Mouse (Mus musculus): ENCODE measurements at regions not wholly inside any gene's neighbourhood (a gene's known extent, or its start where the extent isn't known, plus 50 kb on each side); places are given as distances from the start of the nearest gene placed in this dataset.

- Histone ChIP-seq H3K9me3 (ENCODE audit: control insufficient read depth, low read length) (no peaks in the 10 kb centered on the region), H3K4me1 (replicated peaks; ENCODE audit: control insufficient read depth, insufficient read depth, low read length) (peaks cover 3% of the 10 kb centered on the region), H3K27ac (ENCODE audit: low read length) (no peak overlapping the region), H3K4me3 (replicated peaks; ENCODE audit: low read length) (no peak overlapping the region), H3K27me3 (replicated peaks; ENCODE audit: control insufficient read depth, insufficient read depth, low read length) (no peaks in the 10 kb centered on the region), H3K4me2 (ENCODE audit: low read length) (no peak overlapping the region), H3K9ac (replicated peaks; ENCODE audit: low read depth, low read length) (no peak overlapping the region), H3K36me3 (ENCODE audit: control insufficient read depth, insufficient read depth) (no peaks in the 10 kb centered on the region)
- 80% methylated on average over 3 of the region's 3 CpGs for WGBS
- ATAC-seq = no peak
These were observed 451.9 kb downstream of the Ate1 start for GRCm38 (mm10) chr7:130068316-130068715.

DNA sequence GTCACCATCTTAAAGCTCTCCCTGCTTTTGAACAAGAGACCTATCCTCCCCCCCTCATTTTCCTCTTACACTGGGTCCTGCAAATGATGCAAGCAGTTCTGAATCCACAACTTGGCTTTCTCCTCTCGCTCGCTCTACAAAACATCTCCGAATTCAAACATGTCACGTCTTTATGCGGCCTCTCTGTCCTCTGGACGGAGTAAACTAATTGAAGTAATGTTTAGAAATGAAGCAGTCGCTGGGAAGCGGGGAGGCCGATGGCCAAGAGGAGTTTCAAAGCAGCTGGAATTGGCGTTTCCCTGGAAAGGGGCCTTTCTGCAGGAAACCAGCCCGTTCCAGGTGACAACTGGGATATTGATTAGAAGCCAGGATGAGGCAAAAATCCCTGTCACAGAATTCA lies 446.8 kb downstream of the Ate1 start:
- H3K4me2 ChIP-seq (ENCODE audit: low read length) = peak overlapping the region; percentile 61
- WGBS = 45% methylated on average over 11 of the region's 11 CpGs
- 0 out of 2 replicates have a peak, but pooled peaks cover 3% of the 10 kb centered on the region for H3K27me3 ChIP-seq (replicated peaks; ENCODE audit: control insufficient read depth, insufficient read depth, low read length)
- H3K4me3 ChIP-seq (replicated peaks; ENCODE audit: low read length) = peak overlapping the region; percentile 27
- H3K4me1 ChIP-seq (replicated peaks; ENCODE audit: control insufficient read depth, insufficient read depth, low read length) = peaks cover 11% of the 10 kb centered on the region
- no peaks in the 10 kb centered on the region for H3K9me3 ChIP-seq (ENCODE audit: control insufficient read depth, low read length)
- H3K9ac ChIP-seq (replicated peaks; ENCODE audit: low read depth, low read length) = no peak overlapping the region
- H3K36me3 ChIP-seq (ENCODE audit: control insufficient read depth, insufficient read depth) = no peaks in the 10 kb centered on the region
- H3K27ac ChIP-seq (ENCODE audit: low read length) = no peak overlapping the region
- no peak for ATAC-seq

DNA sequence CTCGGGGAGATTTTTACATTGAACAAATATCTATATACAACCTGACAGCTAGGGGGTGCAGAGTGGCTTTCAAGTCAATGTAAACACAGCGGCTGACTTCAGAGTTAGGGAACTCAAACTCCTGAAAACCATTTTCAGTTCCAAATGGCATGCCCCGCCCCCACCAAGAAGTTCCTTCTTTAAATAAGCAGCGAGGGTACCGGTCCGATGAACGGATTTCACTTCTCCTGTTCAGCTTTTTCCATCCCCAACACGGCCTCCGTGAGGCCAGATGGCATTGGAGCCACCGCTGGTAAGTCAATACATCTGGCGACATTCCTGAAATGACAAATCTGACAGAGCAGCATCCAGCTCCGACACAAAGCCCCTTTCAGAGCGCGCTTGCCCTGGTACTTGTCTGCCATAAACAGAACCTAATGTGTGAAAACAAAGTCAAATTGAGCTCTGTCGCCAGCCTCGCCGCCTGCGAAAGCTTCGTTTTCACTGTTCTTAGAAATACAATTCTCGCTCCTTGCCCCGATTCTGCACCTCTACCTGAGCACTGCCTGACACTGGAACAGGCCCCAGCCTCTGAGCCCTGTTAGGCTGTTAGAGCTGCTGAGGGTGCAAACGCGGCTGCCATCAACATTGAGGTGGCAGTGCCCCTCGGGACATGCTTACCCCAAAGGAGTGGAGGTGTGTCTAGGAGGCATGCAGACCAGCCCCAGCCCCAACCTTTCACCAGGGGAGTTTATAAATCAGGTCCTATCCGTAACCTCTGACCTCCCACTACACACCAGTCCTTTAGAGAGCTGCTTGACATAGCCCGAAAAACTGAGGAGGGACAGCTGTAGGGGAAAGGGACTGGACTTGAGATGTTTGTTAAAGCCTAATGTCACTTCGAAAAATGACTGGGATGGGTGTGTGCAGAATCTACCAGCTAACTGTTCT lies 446.0 kb downstream of the Ate1 start:
- Histone ChIP-seq H3K27ac (ENCODE audit: low read length) (no peak overlapping the region), H3K9ac (replicated peaks; ENCODE audit: low read depth, low read length) (no peak overlapping the region), H3K36me3 (ENCODE audit: control insufficient read depth, insufficient read depth) (no peaks in the 10 kb centered on the region), H3K4me3 (replicated peaks; ENCODE audit: low read length) (peak overlapping the region; percentile 27), H3K4me1 (replicated peaks; ENCODE audit: control insufficient read depth, insufficient read depth, low read length) (peaks cover 11% of the 10 kb centered on the region), H3K9me3 (ENCODE audit: control insufficient read depth, low read length) (no peaks in the 10 kb centered on the region), H3K4me2 (ENCODE audit: low read length) (peak overlapping the region; percentile 61), H3K27me3 (replicated peaks; ENCODE audit: control insufficient read depth, insufficient read depth, low read length) (0 out of 2 replicates have a peak, but pooled peaks cover 3% of the 10 kb centered on the region)
- ATAC-seq = no peak
- WGBS = 17% methylated on average over 27 of the region's 27 CpGs

GRCm38 (mm10) chr7:130082662-130083061 lies 437.5 kb downstream of the Ate1 start:
- Histone ChIP-seq H3K27ac (ENCODE audit: low read length) (no peak overlapping the region), H3K4me3 (replicated peaks; ENCODE audit: low read length) (no peak overlapping the region), H3K4me2 (ENCODE audit: low read length) (no peak overlapping the region), H3K9me3 (ENCODE audit: control insufficient read depth, low read length) (no peaks in the 10 kb centered on the region), H3K4me1 (replicated peaks; ENCODE audit: control insufficient read depth, insufficient read depth, low read length) (no peaks in the 10 kb centered on the region), H3K27me3 (replicated peaks; ENCODE audit: control insufficient read depth, insufficient read depth, low read length) (no peaks in the 10 kb centered on the region), H3K9ac (replicated peaks; ENCODE audit: low read depth, low read length) (no peak overlapping the region), H3K36me3 (ENCODE audit: control insufficient read depth, insufficient read depth) (no peaks in the 10 kb centered on the region)
- WGBS = 87% methylated on average over 4 of the region's 4 CpGs
- no peak for ATAC-seq

DNA sequence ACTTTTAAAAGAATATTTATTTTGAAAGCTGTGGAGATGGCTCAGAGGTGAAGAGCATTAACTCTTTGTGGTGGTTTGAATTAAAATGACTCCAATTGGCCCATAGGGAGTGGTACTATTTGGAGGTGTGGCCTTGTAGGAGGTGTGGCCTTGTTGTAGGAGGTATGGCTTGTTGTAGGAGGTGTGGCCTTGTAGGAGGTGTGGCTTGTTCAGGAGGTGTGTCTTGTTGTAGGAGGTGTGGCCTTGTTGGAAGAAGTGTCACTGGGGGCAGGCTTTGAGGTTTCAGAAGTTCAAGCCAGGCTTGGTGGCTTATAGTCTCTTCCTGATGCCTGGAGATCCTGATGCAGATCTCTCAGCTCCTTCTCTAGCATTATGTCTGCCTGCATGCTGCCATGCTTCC lies 434.5 kb downstream of the Ate1 start:
- Histone ChIP-seq H3K9me3 (ENCODE audit: control insufficient read depth, low read length) (no peaks in the 10 kb centered on the region), H3K4me3 (replicated peaks; ENCODE audit: low read length) (no peak overlapping the region), H3K27ac (ENCODE audit: low read length) (no peak overlapping the region), H3K36me3 (ENCODE audit: control insufficient read depth, insufficient read depth) (no peaks in the 10 kb centered on the region), H3K4me1 (replicated peaks; ENCODE audit: control insufficient read depth, insufficient read depth, low read length) (no peaks in the 10 kb centered on the region), H3K9ac (replicated peaks; ENCODE audit: low read depth, low read length) (no peak overlapping the region), H3K4me2 (ENCODE audit: low read length) (no peak overlapping the region), H3K27me3 (replicated peaks; ENCODE audit: control insufficient read depth, insufficient read depth, low read length) (no peaks in the 10 kb centered on the region)
- no peak for ATAC-seq

DNA sequence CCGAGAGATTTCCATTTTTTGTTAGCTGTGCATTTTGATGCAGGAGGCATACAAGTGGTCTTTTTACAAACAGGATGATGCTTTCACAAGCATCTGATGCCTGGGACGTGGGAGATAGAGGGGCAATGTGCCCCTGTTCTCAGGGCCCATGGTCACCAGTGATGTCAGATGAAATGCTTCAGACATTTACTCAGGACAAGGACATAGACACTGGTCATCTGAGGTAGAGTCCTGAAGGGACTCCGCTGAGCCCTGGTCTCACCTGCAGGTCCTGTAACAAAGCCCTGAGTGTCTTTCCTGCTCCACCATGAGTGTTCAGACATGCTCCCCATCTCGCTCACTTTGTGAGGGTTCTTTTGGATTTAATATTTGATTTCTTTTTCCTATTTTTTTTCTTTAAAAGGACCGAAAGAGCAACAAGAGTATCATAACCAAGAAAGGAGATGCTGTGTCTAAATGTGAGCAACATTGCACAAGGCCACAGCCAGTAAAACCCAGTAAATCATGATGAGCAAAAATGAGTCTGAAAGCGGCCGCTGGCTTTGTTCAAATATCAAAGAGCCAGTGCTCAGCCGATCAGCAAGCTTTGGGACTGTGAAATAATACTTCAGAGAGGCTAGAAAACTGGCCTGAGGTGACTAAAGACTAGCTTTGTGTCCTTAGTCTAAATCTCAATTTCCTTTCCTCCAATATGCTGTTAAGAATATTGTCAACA lies 430.1 kb downstream of the Ate1 start:
- 0 out of 2 replicates have a peak, but pooled peaks cover 3% of the 10 kb centered on the region for H3K9me3 ChIP-seq (ENCODE audit: control insufficient read depth, low read length)
- no peaks in the 10 kb centered on the region for H3K27me3 ChIP-seq (replicated peaks; ENCODE audit: control insufficient read depth, insufficient read depth, low read length)
- no peak overlapping the region for H3K4me3 ChIP-seq (replicated peaks; ENCODE audit: low read length)
- H3K4me1 ChIP-seq (replicated peaks; ENCODE audit: control insufficient read depth, insufficient read depth, low read length) = 0 out of 2 replicates have a peak, but pooled peaks cover 3% of the 10 kb centered on the region
- ATAC-seq = no peak
- no peak overlapping the region for H3K4me2 ChIP-seq (ENCODE audit: low read length)
- H3K36me3 ChIP-seq (ENCODE audit: control insufficient read depth, insufficient read depth) = no peaks in the 10 kb centered on the region
- 87% methylated on average over 8 of the region's 8 CpGs for WGBS
- no peak overlapping the region for H3K27ac ChIP-seq (ENCODE audit: low read length)
- H3K9ac ChIP-seq (replicated peaks; ENCODE audit: low read depth, low read length) = no peak overlapping the region

DNA sequence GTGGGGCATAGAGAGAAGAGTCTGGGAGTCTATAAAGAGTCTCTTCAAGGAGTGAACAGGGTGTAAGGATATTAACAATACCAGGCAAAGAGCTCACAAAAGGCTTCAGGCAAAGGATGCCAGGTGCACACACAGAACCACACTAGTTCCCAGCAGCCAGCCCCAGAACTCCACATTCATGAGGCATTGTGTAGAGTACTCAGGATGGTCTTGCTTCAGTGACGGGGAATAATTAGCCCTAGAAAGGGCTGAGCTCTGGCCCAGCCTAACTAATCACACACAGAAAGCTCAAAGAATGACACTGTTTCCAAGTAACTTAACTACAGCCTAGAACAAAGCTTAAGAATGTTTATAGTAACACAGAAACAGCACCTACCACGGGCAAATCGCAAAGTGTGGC lies 428.2 kb downstream of the Ate1 start:
- H3K4me2 ChIP-seq (ENCODE audit: low read length) = no peak overlapping the region
- H3K27ac ChIP-seq (ENCODE audit: low read length) = no peak overlapping the region
- ATAC-seq = peak; percentile 59; the same call in 1 of the 2 replicates
- H3K27me3 ChIP-seq (replicated peaks; ENCODE audit: control insufficient read depth, insufficient read depth, low read length) = no peaks in the 10 kb centered on the region
- 5% methylated on average over 3 of the region's 3 CpGs for WGBS
- no peaks in the 10 kb centered on the region for H3K36me3 ChIP-seq (ENCODE audit: control insufficient read depth, insufficient read depth)
- 0 out of 2 replicates have a peak, but pooled peaks cover 3% of the 10 kb centered on the region for H3K4me1 ChIP-seq (replicated peaks; ENCODE audit: control insufficient read depth, insufficient read depth, low read length)
- 0 out of 2 replicates have a peak, but pooled peaks cover 3% of the 10 kb centered on the region for H3K9me3 ChIP-seq (ENCODE audit: control insufficient read depth, low read length)
- H3K9ac ChIP-seq (replicated peaks; ENCODE audit: low read depth, low read length) = no peak overlapping the region
- no peak overlapping the region for H3K4me3 ChIP-seq (replicated peaks; ENCODE audit: low read length)

DNA sequence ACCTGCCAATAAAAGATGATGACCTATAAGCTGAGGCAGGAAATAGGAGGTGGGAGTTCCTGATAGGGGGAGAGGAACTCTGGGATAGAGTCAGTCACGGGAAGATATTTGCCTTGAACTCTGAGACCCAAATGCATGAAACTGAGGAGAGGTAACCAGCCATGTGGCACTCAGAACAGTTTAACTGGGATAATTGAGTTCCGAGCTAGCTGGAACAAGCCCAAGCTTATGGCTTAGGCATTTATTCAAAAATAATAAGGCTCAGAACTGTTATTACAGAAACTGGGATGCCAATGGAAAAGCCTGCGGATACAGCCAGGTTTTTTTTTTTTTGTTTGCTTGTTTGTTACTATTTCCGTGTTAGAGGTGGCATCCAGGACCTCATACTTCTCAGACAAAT lies 425.0 kb downstream of the Ate1 start:
- H3K4me3 ChIP-seq (replicated peaks; ENCODE audit: low read length) = no peak overlapping the region
- H3K9ac ChIP-seq (replicated peaks; ENCODE audit: low read depth, low read length) = no peak overlapping the region
- H3K4me2 ChIP-seq (ENCODE audit: low read length) = no peak overlapping the region
- 0 out of 2 replicates have a peak, but pooled peaks cover 3% of the 10 kb centered on the region for H3K9me3 ChIP-seq (ENCODE audit: control insufficient read depth, low read length)
- no peaks in the 10 kb centered on the region for H3K27me3 ChIP-seq (replicated peaks; ENCODE audit: control insufficient read depth, insufficient read depth, low read length)
- 54% methylated on average over 4 of the region's 4 CpGs for WGBS
- H3K27ac ChIP-seq (ENCODE audit: low read length) = no peak overlapping the region
- H3K36me3 ChIP-seq (ENCODE audit: control insufficient read depth, insufficient read depth) = no peaks in the 10 kb centered on the region
- 0 out of 2 replicates have a peak, but pooled peaks cover 3% of the 10 kb centered on the region for H3K4me1 ChIP-seq (replicated peaks; ENCODE audit: control insufficient read depth, insufficient read depth, low read length)
- no peak for ATAC-seq

DNA sequence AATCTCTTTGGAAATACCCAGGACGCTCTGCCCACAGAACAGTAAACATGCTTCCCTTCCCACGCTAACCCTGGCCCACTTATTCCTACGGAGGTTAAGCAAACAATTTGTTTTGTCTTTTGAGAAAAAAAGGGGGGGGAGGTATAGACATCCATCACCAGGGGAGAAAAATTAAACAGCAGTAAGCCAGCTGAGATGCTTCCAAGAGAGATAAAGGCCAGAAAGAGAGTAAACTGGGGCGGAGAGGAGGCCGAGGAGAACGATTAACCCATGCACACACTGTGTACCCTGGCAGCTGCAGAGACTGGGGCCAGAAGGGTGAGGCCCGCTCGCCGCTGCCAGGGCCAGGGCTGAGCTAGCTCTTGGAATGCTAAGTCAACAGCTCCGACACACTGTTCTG lies 421.6 kb downstream of the Ate1 start:
- Histone ChIP-seq H3K36me3 (ENCODE audit: control insufficient read depth, insufficient read depth) (no peaks in the 10 kb centered on the region), H3K9me3 (ENCODE audit: control insufficient read depth, low read length) (no peaks in the 10 kb centered on the region), H3K4me1 (replicated peaks; ENCODE audit: control insufficient read depth, insufficient read depth, low read length) (no peaks in the 10 kb centered on the region), H3K4me2 (ENCODE audit: low read length) (no peak overlapping the region), H3K4me3 (replicated peaks; ENCODE audit: low read length) (no peak overlapping the region), H3K9ac (replicated peaks; ENCODE audit: low read depth, low read length) (no peak overlapping the region), H3K27me3 (replicated peaks; ENCODE audit: control insufficient read depth, insufficient read depth, low read length) (no peaks in the 10 kb centered on the region), H3K27ac (ENCODE audit: low read length) (no peak overlapping the region)
- ATAC-seq = no peak
- 82% methylated on average over 10 of the region's 10 CpGs for WGBS
